Mouse (Mus musculus): ENCODE data around the gene Sik3. TPM values are rescaled to one million over a fixed set of nuclear protein-coding genes. Genes with fewer than 3 reads are reported as not detected.

Gene Sik3
- polyA plus RNA-seq, 1 experiment = 22.2 TPM

GRCm38 (mm10) chr9:46064331-46064730 lies 51.7 kb downstream of the Sik3 start:
- Histone ChIP-seq H3K4me1 (ENCODE audit: control insufficient read depth, insufficient read depth, low read length) (peaks cover 26% of the 10 kb centered on the region), H3K4me3 (replicated peaks; ENCODE audit: extremely low read depth, low read depth, low read length) (no peak overlapping the region)
- no peak for TF ChIP-seq POLR2A (IDR thresholded peaks at IDR 0.05; ENCODE audit: borderline replicate concordance, extremely low read depth, low read depth, low read length)
- TF ChIP-seq CTCF (IDR thresholded peaks at IDR 0.05; ENCODE audit: insufficient read depth, low read length) = no peak
- WGBS = 88% methylated on average over 7 of the region's 7 CpGs
- DNase-seq = no peak

- DNase-seq = no peak
- TF ChIP-seq POLR2A (IDR thresholded peaks at IDR 0.05; ENCODE audit: borderline replicate concordance, extremely low read depth, low read depth, low read length) = no peak
- no peak for TF ChIP-seq CTCF (IDR thresholded peaks at IDR 0.05; ENCODE audit: insufficient read depth, low read length)
- 89% methylated on average over 4 of the region's 4 CpGs for WGBS
- Histone ChIP-seq H3K4me1 (ENCODE audit: control insufficient read depth, insufficient read depth, low read length) (peaks cover 25% of the 10 kb centered on the region), H3K4me3 (replicated peaks; ENCODE audit: extremely low read depth, low read depth, low read length) (no peak overlapping the region)
Measured at GRCm38 (mm10) chr9:46066711-46067110, 54.1 kb downstream of the Sik3 start.

GRCm38 (mm10) chr9:46067691-46068090 lies 55.1 kb downstream of the Sik3 start:
- 44% methylated on average over 7 of the region's 7 CpGs for WGBS
- H3K4me1 ChIP-seq (ENCODE audit: control insufficient read depth, insufficient read depth, low read length) = peaks cover 26% of the 10 kb centered on the region
- DNase-seq = no peak
- TF ChIP-seq CTCF (IDR thresholded peaks at IDR 0.05; ENCODE audit: insufficient read depth, low read length) (no peak), POLR2A (IDR thresholded peaks at IDR 0.05; ENCODE audit: borderline replicate concordance, extremely low read depth, low read depth, low read length) (no peak)
- H3K4me3 ChIP-seq (replicated peaks; ENCODE audit: extremely low read depth, low read depth, low read length) = no peak overlapping the region

- no peak for DNase-seq
- H3K4me3 ChIP-seq (replicated peaks; ENCODE audit: extremely low read depth, low read depth, low read length) = no peak overlapping the region
- WGBS = 70% methylated on average over 4 of the region's 4 CpGs
- H3K4me1 ChIP-seq (ENCODE audit: control insufficient read depth, insufficient read depth, low read length) = peaks cover 26% of the 10 kb centered on the region
- TF ChIP-seq POLR2A (IDR thresholded peaks at IDR 0.05; ENCODE audit: borderline replicate concordance, extremely low read depth, low read depth, low read length) (no peak), CTCF (IDR thresholded peaks at IDR 0.05; ENCODE audit: insufficient read depth, low read length) (no peak)
Measured at GRCm38 (mm10) chr9:46069013-46069412, 56.4 kb downstream of the Sik3 start.

- H3K4me1 ChIP-seq (ENCODE audit: control insufficient read depth, insufficient read depth, low read length) = peaks cover 24% of the 10 kb centered on the region
- TF ChIP-seq POLR2A (IDR thresholded peaks at IDR 0.05; ENCODE audit: borderline replicate concordance, extremely low read depth, low read depth, low read length) (no peak), CTCF (IDR thresholded peaks at IDR 0.05; ENCODE audit: insufficient read depth, low read length) (no peak)
- no peak overlapping the region for H3K4me3 ChIP-seq (replicated peaks; ENCODE audit: extremely low read depth, low read depth, low read length)
- no peak for DNase-seq
- WGBS = 71% methylated on average over 9 of the region's 9 CpGs
Measured at GRCm38 (mm10) chr9:46072101-46072835, 59.6 kb downstream of the Sik3 start.

DNA sequence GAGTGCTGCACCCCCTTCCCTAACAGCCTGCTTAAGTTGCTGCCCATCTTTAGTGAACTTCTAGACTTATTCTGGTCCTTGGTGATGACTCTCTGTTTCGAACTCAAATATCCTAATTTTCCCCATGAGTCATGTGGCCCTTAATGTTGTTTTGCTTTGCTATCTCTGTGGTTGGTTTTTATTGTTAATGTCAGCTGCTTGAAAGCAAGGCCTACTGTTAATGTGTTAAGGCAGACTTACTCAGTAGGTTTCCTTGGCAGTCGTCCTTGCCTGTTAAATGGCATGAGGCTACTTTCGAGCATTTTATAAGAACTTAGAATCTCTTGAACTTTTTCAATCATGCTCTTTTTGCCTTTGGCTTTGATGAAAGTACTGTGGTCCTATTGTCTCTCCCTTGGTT lies 60.8 kb downstream of the Sik3 start:
- Histone ChIP-seq H3K4me1 (ENCODE audit: control insufficient read depth, insufficient read depth, low read length) (peaks cover 17% of the 10 kb centered on the region), H3K4me3 (replicated peaks; ENCODE audit: extremely low read depth, low read depth, low read length) (no peak overlapping the region)
- no peak for DNase-seq
- 60% methylated on average over 3 of the region's 3 CpGs for WGBS
- no peak for TF ChIP-seq POLR2A (IDR thresholded peaks at IDR 0.05; ENCODE audit: borderline replicate concordance, extremely low read depth, low read depth, low read length)
- no peak for TF ChIP-seq CTCF (IDR thresholded peaks at IDR 0.05; ENCODE audit: insufficient read depth, low read length)

DNA sequence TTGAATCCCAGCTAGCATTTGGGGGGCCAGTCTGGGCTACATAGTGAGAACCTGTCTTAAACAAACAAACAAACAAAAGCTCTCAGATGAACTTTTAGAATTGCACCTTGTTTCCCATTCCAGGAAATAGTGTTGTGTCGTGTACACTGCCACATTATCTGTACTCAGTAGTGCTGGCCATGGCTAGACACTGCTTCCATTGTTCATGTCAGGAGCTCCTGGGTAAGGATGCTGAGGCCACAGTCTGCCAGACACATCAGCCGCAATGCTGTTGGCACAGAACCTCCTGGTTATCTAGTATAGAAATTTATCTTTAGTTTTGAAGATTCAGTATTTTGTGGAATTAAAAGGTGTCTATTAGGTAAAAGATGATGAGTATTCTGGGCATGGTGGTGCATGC lies 63.0 kb downstream of the Sik3 start:
- Histone ChIP-seq H3K4me3 (replicated peaks; ENCODE audit: extremely low read depth, low read depth, low read length) (no peak overlapping the region), H3K4me1 (ENCODE audit: control insufficient read depth, insufficient read depth, low read length) (peaks cover 8% of the 10 kb centered on the region)
- TF ChIP-seq POLR2A (IDR thresholded peaks at IDR 0.05; ENCODE audit: borderline replicate concordance, extremely low read depth, low read depth, low read length) = no peak
- TF ChIP-seq CTCF (IDR thresholded peaks at IDR 0.05; ENCODE audit: insufficient read depth, low read length) = no peak
- DNase-seq = no peak
- WGBS = 60% methylated on average over 2 of the region's 2 CpGs

DNA sequence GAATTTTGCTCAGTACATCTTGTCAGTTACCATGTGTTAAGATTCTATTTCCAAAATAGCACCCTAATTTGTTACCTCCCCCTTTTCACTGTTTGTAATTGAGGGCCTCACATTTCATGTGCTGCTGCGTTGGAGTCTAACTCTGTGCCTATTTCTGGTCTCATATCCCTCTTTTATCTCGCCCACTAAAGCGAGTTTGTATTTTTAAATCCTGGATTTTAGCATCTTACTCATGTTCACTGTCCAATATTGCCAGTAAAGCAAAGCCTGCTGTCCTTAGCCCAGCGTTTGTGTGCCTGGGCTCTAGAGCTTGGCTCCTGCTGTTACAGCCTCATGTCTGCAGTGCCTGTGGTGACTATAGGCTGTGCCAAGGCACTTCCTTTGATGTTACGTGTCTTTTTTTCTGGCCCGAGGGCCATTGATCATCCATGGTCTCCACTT lies 69.8 kb downstream of the Sik3 start:
- TF ChIP-seq CTCF (IDR thresholded peaks at IDR 0.05; ENCODE audit: insufficient read depth, low read length) = no peak
- no peak for TF ChIP-seq POLR2A (IDR thresholded peaks at IDR 0.05; ENCODE audit: borderline replicate concordance, extremely low read depth, low read depth, low read length)
- Histone ChIP-seq H3K4me1 (ENCODE audit: control insufficient read depth, insufficient read depth, low read length) (peaks cover 7% of the 10 kb centered on the region), H3K4me3 (replicated peaks; ENCODE audit: extremely low read depth, low read depth, low read length) (no peak overlapping the region)
- 32% methylated on average over 6 of the region's 6 CpGs for WGBS
- no peak for DNase-seq

DNA sequence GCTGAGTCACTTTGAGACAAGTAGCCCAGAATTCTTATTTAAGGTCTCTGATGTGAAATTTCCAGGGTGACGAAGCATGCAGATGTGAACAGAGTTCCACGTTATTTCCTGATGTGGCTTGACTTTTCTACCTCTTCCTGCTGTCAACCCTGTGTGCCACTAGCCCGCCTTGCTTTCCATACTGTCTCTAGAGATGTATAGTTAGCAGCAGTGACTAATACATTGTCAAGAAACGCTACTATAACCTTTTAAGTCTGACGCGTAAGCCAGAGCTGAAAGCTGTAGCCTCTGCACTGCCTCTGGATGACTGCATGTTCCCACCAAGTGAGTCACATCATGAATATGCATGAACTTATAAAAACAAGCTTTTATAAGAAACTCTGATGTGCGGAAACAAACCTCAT lies 70.9 kb downstream of the Sik3 start:
- TF ChIP-seq CTCF (IDR thresholded peaks at IDR 0.05; ENCODE audit: insufficient read depth, low read length) (no peak), POLR2A (IDR thresholded peaks at IDR 0.05; ENCODE audit: borderline replicate concordance, extremely low read depth, low read depth, low read length) (no peak)
- no peak for DNase-seq
- WGBS = 88% methylated on average over 7 of the region's 7 CpGs
- H3K4me3 ChIP-seq (replicated peaks; ENCODE audit: extremely low read depth, low read depth, low read length) = no peak overlapping the region
- peaks cover 7% of the 10 kb centered on the region for H3K4me1 ChIP-seq (ENCODE audit: control insufficient read depth, insufficient read depth, low read length)

DNA sequence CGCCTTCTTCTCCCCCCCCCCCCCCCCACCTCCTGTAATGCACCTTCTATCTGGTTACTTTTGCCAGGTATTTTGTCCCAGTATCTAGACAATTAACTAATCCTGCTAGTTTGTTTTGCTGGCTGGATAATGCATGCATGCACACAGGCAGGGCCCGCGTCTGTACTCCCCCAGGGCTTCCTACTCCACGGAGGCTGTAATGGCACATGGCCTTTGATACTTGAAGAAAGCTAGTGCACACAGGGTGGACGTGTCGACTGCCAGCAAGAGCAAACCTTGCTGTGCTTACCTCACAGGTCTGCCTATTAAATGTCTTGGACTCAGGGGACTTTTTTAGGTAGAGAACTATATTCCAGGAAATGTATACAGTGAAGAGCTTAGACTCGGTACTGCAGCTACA lies 73.3 kb downstream of the Sik3 start:
- Histone ChIP-seq H3K4me3 (replicated peaks; ENCODE audit: extremely low read depth, low read depth, low read length) (no peak overlapping the region), H3K4me1 (ENCODE audit: control insufficient read depth, insufficient read depth, low read length) (peaks cover 7% of the 10 kb centered on the region)
- 82% methylated on average over 7 of the region's 7 CpGs for WGBS
- no peak for TF ChIP-seq POLR2A (IDR thresholded peaks at IDR 0.05; ENCODE audit: borderline replicate concordance, extremely low read depth, low read depth, low read length)
- no peak for TF ChIP-seq CTCF (IDR thresholded peaks at IDR 0.05; ENCODE audit: insufficient read depth, low read length)
- DNase-seq = no peak

Data from lung, adult 2 months (tissue).